Mouse (Mus musculus): ENCODE results near the gene Col5a1.

The Col5a1 gene

DNA sequence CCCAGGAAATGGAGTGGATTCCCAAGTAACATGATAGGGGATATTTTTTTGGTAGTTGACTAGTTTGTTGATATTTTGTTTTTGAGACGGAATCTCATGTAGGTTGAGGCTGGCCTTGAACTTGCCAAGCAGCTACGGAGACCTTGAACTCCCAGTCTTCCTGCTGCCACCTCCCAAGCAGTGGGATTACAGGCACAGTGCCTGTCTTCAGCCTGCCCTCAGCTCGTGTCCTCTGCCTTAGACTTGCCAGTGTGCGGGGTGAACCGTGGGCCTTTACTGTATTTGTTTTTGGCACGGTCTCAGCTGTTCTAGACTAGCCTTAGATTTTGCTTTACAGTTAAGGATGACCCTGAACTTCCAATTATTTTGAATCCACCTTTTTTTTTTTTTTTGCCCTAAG is 37.5 kb downstream of the Col5a1 start:
- DNase-seq: no peak

DNA sequence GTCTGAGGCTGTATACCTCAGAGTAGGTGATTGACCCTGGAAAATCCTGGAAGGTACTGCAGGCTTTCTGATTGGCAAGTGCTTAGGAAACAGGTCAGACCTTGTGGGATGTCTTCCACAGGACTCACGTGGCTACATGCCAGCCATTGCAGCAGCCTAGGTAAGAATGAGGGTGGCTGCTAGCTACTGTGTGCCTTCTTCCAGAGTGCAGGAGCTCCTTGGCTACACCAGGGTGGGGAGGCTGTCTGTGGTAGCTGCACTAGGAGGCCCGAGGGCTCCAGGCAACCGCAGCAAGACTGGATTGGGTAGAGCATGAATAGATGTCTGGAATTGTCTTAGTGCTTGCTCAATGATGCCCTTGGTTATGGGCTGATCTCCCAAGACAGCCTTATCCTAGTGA is 38.2 kb downstream of the Col5a1 start:
- no peak for DNase-seq

DNA sequence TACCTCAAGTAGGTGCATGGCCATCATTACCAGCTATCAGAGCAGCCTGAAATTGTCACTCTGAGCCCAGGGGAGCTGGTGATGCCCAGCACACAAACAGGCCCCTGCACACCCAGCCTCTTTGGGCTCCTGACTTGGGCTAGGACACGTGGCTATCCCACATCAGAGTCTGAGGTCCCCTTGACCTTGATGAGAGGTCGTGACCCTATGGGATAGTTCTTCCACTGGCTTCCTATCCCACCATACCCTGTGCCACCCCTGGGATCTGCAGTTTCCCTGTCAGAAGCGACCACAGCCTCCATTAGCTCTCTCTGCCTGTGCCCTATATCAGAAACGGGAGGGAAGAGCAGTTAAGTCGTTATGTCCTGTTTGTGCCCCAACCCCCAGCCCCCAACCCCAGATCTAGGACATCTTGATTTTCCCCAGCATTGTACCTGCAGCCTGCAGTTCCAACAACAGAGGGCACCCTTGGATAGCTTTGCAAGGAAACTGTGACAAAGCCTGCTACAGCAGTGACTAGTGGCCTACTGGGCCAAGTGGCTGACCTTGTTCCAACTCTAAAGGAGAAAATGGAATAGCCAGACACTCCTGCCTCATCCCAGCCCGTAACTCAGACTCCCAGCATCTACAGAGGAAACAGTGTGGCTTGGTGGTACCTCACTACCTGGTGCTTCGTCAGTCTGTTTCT is 40.4 kb downstream of the Col5a1 start:
- peak; percentile 73 for DNase-seq

DNA sequence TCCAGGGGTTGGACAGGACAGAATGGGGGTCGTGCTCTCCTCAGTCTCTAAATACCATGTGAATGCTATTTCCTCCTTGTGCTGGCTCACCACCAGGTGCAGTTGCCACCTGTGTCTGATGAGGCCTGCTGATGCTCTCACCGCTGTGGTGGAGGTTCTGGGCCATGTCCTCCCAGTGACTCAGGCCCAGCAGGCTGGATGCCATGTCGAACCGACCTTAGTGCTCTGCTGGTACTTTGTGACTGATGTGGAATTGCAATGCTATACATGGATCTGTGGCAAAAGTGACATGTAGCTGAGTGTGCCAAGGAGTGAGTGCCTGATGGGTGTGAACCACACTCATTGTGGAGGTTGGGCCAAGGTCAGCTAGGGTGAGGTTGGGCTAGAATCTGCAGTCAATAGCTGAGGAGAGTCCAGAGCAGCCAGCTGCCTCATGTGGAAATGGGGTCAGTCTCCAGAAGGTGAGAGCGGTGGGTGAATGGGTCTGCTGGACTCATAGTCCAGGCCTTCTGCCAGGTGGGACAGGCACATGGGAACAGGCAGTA is 44.3 kb downstream of the Col5a1 start:
- DNase-seq: no peak

DNA sequence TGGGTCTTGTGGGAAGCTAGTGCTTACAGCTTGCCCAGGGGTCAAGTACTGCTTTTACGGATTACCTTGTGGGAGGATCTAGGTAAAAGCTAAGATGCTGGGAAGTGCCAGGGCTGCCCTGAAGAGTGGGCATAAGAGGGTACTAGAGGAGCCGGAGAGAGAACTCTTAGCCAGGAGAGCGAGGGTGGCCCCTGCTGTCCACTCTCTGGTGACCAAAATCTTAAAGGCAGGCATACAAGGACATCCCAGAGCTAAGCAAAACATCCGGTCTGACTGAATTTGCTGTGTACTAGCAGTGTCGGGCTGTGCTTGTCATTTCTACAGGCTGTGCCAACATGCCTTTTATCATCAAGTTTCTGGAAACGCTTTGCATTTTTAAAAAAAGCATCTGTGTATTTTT is 44.9 kb downstream of the Col5a1 start:
- no peak for DNase-seq

DNA sequence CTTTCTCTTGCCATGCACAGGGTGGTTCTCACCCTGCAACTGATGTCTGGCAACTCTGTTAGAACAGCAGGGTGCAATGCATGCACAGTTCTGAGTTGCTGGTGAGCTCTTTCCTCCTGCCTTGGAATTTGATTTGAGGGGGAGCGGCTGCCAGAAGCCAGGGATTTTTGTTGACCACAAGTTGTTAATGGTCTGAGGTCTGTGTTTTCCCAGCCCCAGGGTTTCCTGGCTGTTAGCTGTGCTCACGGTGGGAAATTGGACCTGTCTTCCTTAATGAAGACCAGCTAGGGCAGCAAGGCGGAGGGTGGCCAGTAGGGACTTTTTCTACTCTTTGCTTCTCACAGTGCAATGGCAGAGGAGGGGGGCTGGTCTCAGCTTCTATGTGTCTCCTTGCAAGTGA is 45.7 kb downstream of the Col5a1 start:
- DNase-seq: no peak

DNA sequence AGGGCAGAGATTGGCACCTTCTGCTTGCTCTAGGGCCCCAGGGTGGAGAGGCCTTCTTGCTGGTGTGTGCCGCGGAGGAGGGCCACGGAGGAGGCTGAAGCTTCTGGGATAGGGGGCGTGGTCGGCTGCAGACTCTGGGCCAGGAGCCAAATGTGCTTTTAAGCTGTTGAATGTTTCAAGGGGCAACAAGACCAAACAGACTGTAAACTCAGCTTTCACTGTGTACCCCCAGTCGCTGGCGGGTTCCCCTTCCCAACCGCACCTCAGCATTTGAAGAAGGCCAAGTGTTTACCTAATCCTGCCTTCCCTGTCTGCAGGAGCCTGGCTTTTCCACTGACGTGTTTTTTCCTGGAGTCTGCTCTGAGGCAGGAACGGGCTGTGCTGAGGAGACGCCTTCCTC is 48.0 kb downstream of the Col5a1 start:
- no peak for DNase-seq

DNA sequence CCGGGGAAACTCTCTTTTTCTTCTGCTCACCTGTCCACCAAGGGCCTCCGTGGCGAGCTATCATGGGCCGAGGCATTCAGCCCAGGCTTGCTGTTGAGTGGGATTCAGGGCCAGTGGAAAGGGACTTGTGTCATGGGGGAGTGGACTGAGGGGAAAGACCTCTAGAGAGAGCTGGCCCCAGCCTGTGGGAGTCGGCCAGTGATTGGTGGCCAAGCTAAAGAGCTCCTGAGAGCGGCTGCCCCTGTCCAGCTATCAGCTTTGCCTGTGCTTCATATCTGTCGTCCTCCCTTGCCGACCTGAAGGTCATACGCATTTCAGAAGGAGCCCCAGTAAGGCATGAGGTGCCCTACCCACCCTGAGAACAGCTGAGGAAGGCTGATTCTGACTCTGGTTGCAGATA is 48.6 kb downstream of the Col5a1 start:
- DNase-seq: no peak

DNA sequence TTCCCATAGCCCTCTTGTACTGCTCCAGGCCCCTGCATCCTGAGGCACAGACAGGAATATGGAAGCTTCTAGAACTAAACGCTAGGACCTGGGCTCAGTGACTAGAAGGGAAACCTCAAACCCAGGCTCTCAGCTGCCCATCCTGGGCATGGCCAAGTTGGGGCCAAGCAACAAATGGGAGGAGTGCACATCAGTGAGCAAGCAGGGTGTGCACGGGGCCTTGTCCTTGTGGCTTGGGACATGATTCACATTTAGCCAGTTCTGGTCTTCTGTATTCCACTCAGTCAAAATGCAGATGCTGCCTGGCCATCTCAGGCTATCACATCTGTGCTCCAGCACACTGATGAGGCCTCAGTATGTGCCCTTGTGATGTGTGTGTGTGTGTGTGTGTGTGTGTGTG is 49.2 kb downstream of the Col5a1 start:
- no peak for DNase-seq

DNA sequence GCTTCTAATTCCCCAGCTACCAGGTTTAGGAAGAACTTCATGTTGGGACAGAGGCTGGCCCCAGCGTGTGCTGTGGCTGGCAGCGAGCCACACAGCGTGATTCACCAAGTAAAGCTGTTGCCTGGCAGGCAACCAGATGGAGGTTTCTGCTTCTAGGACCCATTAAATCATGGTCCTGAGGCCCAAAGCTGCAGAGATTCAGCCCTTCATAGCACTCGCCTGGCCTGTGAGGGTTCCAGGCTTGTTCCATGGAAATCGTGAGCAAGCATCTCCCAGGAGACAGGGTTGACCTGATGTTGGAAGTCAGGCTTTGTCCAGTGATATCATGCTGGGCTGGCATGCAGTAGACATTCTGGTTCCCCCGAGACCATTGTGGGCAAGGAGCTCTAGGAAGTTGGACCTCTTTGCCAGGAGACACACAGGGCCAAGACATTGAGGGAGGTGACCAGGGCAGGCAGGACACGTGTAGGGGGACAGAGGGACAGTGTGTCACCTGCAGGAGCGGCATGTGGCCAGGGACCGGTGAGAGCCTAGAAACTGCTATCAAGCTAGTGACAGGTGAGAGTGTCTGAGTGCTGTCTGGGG is 50.5 kb downstream of the Col5a1 start:
- DNase-seq: peak; percentile 67

DNA sequence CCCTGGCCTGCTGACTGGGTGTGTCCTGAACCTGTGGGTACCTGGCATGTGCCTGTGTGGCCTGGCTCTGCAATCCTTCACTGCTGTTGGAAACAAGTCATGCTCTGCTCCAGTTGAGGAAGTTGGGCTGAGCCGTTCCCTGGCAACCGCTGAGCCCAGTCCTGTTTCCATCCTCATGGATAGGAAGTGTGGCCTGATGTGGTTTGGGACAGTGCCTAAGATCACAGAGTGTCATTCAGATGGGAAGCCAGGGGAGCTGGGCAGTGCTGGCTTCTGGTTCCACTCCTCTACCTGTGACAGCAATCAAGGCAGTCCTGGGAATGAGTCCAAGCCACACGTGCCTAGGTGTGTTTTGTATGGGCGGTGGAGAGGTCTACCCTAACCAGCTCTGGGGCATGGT is 53.2 kb downstream of the Col5a1 start:
- no peak for DNase-seq

DNA sequence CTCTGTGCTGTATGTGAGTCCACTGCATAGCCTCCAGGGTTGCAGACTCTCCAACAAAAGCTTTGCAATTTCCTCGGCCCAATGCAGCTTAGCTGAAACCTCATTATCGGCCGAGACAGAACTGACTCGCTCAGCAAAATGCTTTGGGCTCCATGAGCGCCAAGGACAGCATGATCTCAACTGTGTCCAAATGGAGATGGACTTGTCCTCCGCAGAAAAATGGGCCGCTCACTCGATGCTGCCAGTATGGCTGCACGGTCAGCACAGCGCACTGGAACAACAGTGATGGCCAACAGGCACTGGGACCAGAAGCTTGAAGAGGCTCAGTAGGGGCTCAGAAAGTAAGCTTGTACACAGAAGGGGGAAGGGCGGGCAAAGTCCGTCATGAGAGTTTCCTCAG is 53.9 kb downstream of the Col5a1 start:
- no peak for DNase-seq

DNA sequence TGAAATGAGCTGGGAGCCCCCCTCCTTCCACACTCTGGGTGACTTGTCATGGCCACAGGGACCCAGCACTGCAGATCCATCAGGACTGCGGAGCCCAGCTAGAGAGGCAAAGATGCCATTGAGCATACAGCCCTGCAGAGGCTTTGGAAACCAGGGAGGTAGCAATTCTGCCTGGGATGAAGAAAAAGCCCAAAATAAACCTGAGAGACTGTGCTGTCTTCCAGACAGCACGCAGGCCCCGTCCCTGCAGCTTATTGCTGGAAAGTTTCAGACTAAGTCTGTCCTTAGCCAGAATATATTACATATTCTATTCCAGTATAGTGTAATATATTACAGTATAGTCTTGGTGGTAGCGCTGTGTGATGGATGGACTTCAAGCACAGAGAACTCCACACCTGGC is 61.0 kb downstream of the Col5a1 start:
- DNase-seq: no peak

DNA sequence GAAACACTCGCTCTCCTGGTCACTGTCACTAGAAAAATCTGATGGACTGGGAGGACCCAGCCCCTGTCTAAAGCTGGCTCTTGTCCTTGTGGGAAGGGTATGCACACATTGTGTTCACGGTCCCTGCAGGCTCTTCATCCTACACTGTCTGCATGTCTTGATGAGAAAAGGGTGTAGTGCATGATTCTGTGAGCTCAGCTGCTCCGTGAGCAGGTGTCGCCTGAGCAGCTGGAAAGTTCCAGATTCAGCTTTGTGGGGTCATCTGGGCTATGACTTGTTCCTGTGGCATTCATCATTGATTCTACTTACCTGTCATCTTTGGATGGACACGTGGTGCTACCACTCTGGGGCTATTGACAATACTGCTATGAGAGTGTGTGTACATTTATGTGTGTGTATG is 61.7 kb downstream of the Col5a1 start:
- no peak for DNase-seq

DNA sequence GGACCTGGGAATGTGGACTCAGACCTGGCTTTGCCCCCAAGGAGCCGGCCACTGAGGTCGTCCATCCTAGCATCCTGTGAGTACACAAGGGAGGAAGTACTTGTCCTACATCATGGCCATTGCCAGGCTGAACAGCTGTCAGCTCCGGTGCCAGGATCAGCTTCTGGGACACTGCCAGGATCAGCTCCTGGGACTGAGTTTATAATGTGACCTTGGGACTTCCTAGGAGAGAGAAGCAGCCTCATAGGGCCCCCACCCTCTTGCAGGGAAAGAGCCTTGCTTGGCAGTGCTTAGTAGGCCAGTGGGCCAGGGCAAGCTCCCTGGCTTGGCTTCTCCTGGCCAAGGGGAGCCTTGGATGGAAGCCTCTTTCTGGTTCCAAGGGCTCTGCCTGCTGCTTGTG is 67.6 kb downstream of the Col5a1 start:
- peak; percentile 31 for DNase-seq

DNA sequence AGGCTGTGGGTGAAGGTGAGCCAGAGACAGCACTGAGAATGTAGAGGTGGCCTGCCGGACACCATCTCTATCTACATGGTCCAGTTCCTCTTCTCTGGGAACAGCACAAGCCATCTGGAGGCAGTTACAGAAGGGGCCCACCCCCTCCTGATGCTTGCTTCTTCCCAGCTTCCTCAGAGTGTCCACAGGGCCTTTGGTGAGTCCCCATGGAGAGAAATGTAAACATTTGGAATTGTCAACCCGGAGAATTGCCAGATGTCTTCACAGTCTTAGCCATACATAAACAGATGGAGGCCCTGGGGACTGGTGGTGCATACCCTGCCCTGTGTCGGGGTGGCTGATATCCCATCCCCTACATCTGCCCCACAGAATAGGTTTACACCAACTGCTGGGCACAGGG is 68.7 kb downstream of the Col5a1 start:
- DNase-seq: no peak

DNA sequence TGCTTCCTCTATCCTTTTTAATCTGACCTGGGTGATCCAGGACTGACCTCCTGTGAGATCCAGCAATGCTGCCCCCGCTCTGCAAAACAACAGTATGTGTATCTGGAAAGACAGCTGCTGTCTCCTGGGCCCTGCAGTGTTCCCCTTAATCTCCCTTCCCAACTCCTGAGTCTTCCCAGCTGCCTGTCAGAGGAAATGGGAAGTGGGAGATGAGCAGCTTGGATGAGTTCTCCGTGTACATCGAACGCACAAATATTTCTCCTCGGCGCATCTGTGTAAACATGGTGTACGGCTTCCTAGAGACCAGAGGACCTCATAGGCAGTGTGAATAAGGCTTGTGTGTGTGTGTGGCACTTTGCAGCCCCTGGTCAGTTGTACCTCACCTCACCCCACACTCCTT is 70.5 kb downstream of the Col5a1 start:
- no peak for DNase-seq

DNA sequence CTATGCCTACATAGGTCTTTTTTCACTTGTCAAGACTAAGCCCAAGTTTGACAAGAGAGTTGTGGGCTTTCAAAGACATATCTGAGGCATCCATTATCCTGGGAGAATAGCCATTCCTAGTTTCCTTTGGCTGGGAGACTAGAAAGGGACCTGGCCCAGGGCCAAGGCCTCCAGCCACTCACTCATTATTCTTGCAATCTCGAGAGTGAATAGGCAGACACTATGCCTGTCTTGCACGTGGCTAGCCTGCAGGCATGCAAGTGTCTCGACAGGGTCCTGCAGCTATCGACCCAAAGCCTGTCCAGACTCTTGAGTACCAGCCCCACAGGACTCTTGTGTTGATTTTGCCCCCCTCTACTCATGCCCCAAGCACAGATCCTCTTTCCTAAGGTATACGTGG is 71.0 kb downstream of the Col5a1 start:
- no peak for DNase-seq

DNA sequence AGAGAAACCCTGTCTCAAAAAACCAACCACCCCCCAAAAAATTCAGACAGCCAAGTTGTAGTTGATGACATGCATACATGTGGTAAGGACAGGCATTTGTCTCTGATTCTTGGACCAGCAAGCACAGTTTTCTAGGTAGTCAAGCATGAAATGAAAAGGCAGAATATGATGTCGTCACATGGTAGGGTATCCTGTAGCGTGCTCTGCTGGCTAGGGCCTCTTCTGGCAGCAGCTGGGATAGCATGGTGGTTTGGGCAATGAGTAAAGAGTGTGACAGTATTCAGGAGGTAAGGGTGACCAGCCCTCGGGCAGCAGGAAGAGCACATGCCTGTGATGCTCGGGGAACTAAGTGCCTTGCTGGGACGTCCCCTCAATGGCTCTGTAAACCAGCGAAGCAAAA is 73.0 kb downstream of the Col5a1 start:
- DNase-seq: no peak

DNA sequence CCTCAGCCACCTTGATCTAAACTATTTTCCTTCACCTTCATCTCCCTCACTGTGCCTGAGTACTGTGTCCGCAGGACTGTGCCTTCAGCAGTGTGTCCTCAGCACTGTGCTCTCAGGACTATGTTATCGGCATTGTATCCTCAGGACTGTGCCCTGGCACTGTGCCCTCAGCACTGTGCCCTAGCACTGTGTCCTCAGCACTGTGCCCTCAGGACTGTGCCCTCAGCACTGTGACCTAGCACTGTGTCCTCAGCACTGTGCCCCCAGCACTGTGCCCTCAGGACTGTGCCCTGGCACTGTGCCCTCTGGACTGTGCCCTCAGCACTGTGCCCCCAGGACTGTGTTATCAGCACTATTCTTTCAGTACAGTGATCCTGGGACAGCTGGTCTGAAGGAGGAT is 75.0 kb downstream of the Col5a1 start:
- DNase-seq: no peak

DNA sequence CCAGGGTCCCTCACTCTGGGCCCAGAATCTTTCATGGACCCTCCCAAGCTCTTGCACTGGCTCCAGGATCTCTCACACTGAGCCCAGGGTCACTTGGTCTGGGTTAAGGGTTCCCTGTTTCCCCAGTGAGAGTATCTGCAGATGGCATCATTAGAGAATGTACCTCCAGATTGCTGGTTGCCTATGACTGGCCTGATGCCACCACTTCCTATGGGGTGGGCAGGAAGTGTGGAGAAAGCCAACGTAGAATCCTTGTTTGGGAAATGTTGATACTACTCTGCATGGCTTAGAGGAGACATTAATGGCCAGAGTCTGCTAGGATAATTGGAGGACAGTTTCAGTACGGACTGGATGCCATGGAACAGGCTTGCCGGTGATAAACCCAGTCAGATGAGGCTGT is 76.2 kb downstream of the Col5a1 start:
- DNase-seq: peak; percentile 38

DNA sequence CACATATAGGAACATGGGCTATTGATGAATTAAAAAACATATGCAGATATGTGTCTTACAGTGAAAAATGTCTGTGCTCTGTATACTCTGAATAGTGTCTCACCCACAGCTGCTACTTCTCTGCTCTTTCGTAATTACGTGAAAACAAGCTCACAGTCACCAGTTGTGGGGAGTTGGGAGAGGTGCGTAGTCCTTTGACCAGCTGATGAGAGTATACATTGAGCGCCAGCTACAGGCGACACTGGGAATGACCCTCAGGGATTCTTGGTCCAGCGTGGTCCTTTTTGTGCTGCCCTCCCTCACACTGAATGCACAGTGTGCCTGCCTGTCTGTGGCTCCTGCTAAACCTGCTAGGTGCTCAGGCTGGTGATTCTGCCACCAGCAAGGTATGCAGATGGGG is 82.9 kb downstream of the Col5a1 start:
- DNase-seq: peak; percentile 59

DNA sequence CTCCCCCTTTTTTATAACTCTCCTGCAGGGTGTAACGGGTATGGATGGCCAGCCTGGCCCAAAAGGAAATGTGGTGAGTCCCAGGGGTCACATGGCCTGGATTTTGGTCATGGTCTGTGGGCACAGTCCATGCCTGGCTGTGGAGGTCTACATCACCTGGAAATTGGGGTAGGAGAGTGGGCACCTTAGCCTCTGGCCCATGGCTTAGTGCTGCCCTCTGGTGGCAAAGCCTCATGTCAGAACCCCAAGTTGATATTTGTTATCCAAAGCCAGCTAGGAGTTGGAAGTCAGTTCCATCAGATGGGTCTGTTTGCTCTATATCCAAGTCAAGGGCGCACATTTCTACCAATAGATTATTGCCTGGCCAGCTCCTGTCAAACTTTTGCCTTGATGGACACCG is 87.6 kb downstream of the Col5a1 start:
- peak; percentile 62 for DNase-seq

DNA sequence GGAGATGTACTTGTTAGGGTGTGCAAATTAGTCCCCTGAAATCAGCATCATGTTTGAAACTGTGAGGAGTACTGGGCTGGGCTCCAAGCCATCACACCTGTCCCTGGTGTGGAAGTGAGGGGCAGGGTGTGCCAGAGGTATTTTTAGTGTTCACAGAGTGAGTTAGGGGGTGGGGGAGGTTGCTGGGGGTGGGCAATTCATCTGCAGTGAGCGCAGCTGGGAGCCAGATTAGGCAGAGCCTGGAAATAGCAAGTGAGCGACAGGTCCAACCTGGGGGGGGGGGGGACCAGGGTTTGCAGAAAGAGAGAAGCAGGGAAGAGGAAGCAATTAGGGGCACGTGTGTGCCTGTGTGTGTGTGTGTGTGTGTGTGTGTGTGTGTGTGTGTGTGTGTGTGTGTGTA is 89.6 kb downstream of the Col5a1 start:
- DNase-seq: no peak

DNA sequence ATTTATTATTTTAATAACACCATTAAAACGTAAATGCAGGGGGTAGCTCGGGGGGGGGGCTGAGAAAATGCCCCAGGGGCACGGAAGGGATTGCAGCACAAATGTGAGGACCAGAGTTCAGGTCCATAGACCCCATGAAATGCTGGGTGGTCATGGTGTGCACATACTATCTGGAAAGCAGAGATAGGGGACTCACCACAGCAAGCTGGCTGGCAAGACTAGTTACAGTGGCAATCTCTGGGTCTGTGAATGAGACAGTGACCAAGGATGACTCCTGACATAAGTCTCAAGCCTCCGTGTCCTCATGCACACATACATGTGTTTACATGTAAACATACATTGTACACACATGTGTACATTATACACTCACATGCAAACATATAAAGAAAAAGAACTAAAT is 90.3 kb downstream of the Col5a1 start:
- no peak for DNase-seq
